In genomic region chr9:57501861-57502260, GRCm38 (mm10) we compare ENCODE assay signal across 7 mouse cellular contexts. TPM values are rescaled to one million over a fixed set of nuclear protein-coding genes. Genes with fewer than 3 reads are reported as not detected.
DNase-seq lines count a peak whose midpoint lies in the region; ATAC-seq lines count a peak whose summit lies in the region.

No protein-coding gene starts in this region.

- H3K4me1 ChIP-seq in megakaryocyte, embryonic 14.5 days = peaks cover 50% of the 10 kb centered on the region
- H3K4me1 ChIP-seq in forebrain, embryonic 12.5 days = peaks cover 51% of the 10 kb centered on the region
- H3K4me1 ChIP-seq in limb, embryonic 10.5 days = peaks cover 38% of the 10 kb centered on the region

- H3K9me3 ChIP-seq in megakaryocyte, embryonic 14.5 days = no peaks in the 10 kb centered on the region
- H3K9me3 ChIP-seq in forebrain, embryonic 12.5 days = no peaks in the 10 kb centered on the region
- H3K9me3 ChIP-seq in limb, embryonic 10.5 days (replicated peaks) = no peaks in the 10 kb centered on the region

- peak overlapping the region; percentile 90 for H3K27ac ChIP-seq in forebrain, embryonic 12.5 days
- H3K27ac ChIP-seq in limb, embryonic 10.5 days = no peak overlapping the region

- WGBS in forebrain, embryonic 12.5 days = 0% methylated on average over 20 of the region's 20 CpGs
- WGBS in limb, embryonic 10.5 days = 1% methylated on average over 20 of the region's 20 CpGs

- H3K9ac ChIP-seq in forebrain, embryonic 12.5 days = peak overlapping the region; percentile 40; the same call in 1 of the 2 replicates

- no peaks in the 10 kb centered on the region for H3K36me3 ChIP-seq in megakaryocyte, embryonic 14.5 days (replicated peaks; ENCODE audit: low read length)
- H3K36me3 ChIP-seq in forebrain, embryonic 12.5 days (replicated peaks) = no peaks in the 10 kb centered on the region
- H3K36me3 ChIP-seq in limb, embryonic 10.5 days = no peaks in the 10 kb centered on the region

- H3K27me3 ChIP-seq in megakaryocyte, embryonic 14.5 days (replicated peaks) = peaks cover 99% of the 10 kb centered on the region
- peaks cover 85% of the 10 kb centered on the region for H3K27me3 ChIP-seq in forebrain, embryonic 12.5 days
- H3K27me3 ChIP-seq in limb, embryonic 10.5 days (ENCODE audit: low read depth, poor library complexity, severe bottlenecking) = peaks cover 88% of the 10 kb centered on the region

- peak; percentile 49 for DNase-seq in limb, embryonic 10.5 days (ENCODE audit: low spot score)
- peak; percentile 55 for DNase-seq in right cerebral cortex, postnatal 25 days
- no peak for DNase-seq in cerebellum, postnatal 4 days (ENCODE audit: low spot score in 2 of 2)

- ATAC-seq in megakaryocyte, adult 5-6 weeks (ENCODE audit: poor library complexity, severe bottlenecking) = no peak
- ATAC-seq in forebrain, embryonic 12.5 days (ENCODE audit: low FRiP score) = peak; percentile 71
- no peak for ATAC-seq in monocyte, adult 5-6 weeks (replicated peaks; ENCODE audit: insufficient number of reproducible peaks, low FRiP score, low TSS enrichment, poor library complexity, severe bottlenecking)

- peak overlapping the region; percentile 89 for H3K4me2 ChIP-seq in forebrain, embryonic 12.5 days

- H3K4me3 ChIP-seq in megakaryocyte, embryonic 14.5 days (replicated peaks) = peak overlapping the region; percentile 53
- H3K4me3 ChIP-seq in forebrain, embryonic 12.5 days (replicated peaks) = peak overlapping the region; percentile 29
- H3K4me3 ChIP-seq in limb, embryonic 10.5 days = peak overlapping the region; percentile 34

RNA-seq across cellular contexts. Expression of gene Rpp25, which starts 2.0 kb away (rescaled TPM):
- 0.07 TPM in 1 of 2 replicates, not detected in the other for polyA plus RNA-seq in megakaryocyte, embryonic 14.5 days (2012; ENCODE audit: insufficient read depth, low replicate concordance)
- not detected in 2 replicates for total RNA-seq in megakaryocyte, adult 5-6 weeks (2015)
- total RNA-seq in megakaryocyte, adult 5-6 weeks (2017) = not detected in 2 replicates
- 5.5 and 5.7 TPM in 2 replicates for polyA plus RNA-seq in forebrain, embryonic 12.5 days (2016; fragmentation: Nextera tagmentation; extraction: Ambion mirVana)
- 0.55 and 1.2 TPM in 2 replicates for polyA plus RNA-seq in limb, embryonic 10.5 days (2016; fragmentation: Nextera tagmentation; extraction: Ambion mirVana)
- total RNA-seq in monocyte, adult 5-6 weeks (2017) = not detected in 3 replicates

RNA-seq across cellular contexts. Expression of gene Cox5a, which starts 19.2 kb away (rescaled TPM):
- polyA plus RNA-seq in megakaryocyte, embryonic 14.5 days (2012; ENCODE audit: insufficient read depth, low replicate concordance) = 240 and 738 TPM in 2 replicates
- 374 and 399 TPM in 2 replicates for total RNA-seq in megakaryocyte, adult 5-6 weeks (2015)
- total RNA-seq in megakaryocyte, adult 5-6 weeks (2017) = 54.0 and 61.6 TPM in 2 replicates
- 694 and 697 TPM in 2 replicates for polyA plus RNA-seq in forebrain, embryonic 12.5 days (2016; fragmentation: Nextera tagmentation; extraction: Ambion mirVana)
- 635 and 703 TPM in 2 replicates for polyA plus RNA-seq in limb, embryonic 10.5 days (2016; fragmentation: Nextera tagmentation; extraction: Ambion mirVana)
- 54.8 to 108 TPM (median 74.5 TPM) in 3 replicates for total RNA-seq in monocyte, adult 5-6 weeks (2017)

RNA-seq across cellular contexts. Expression of gene Scamp5, which starts 34.0 kb away (rescaled TPM):
- polyA plus RNA-seq in megakaryocyte, embryonic 14.5 days (2012; ENCODE audit: insufficient read depth, low replicate concordance) = 14.1 and 30.9 TPM in 2 replicates
- total RNA-seq in megakaryocyte, adult 5-6 weeks (2015) = 0.30 and 0.33 TPM in 2 replicates
- 0.04 and 0.28 TPM in 2 replicates for total RNA-seq in megakaryocyte, adult 5-6 weeks (2017)
- 41.5 and 41.9 TPM in 2 replicates for polyA plus RNA-seq in forebrain, embryonic 12.5 days (2016; fragmentation: Nextera tagmentation; extraction: Ambion mirVana)
- polyA plus RNA-seq in limb, embryonic 10.5 days (2016; fragmentation: Nextera tagmentation; extraction: Ambion mirVana) = 4.3 and 4.5 TPM in 2 replicates
- not detected in 3 replicates for total RNA-seq in monocyte, adult 5-6 weeks (2017)

RNA-seq across cellular contexts. Expression of gene Fam219b, which starts 35.5 kb away (rescaled TPM):
- 4.9 TPM in 2 replicates for polyA plus RNA-seq in megakaryocyte, embryonic 14.5 days (2012; ENCODE audit: insufficient read depth, low replicate concordance)
- 5.1 and 5.4 TPM in 2 replicates for total RNA-seq in megakaryocyte, adult 5-6 weeks (2015)
- 8.7 and 10.5 TPM in 2 replicates for total RNA-seq in megakaryocyte, adult 5-6 weeks (2017)
- 18.2 and 19.3 TPM in 2 replicates for polyA plus RNA-seq in forebrain, embryonic 12.5 days (2016; fragmentation: Nextera tagmentation; extraction: Ambion mirVana)
- 17.7 and 18.3 TPM in 2 replicates for polyA plus RNA-seq in limb, embryonic 10.5 days (2016; fragmentation: Nextera tagmentation; extraction: Ambion mirVana)
- 17.5 to 23.5 TPM (median 18.2 TPM) in 3 replicates for total RNA-seq in monocyte, adult 5-6 weeks (2017)

RNA-seq across cellular contexts. Expression of gene Mpi, which starts 50.7 kb away (rescaled TPM):
- polyA plus RNA-seq in megakaryocyte, embryonic 14.5 days (2012; ENCODE audit: insufficient read depth, low replicate concordance) = 1.6 and 4.5 TPM in 2 replicates
- 10.7 and 12.7 TPM in 2 replicates for total RNA-seq in megakaryocyte, adult 5-6 weeks (2015)
- 6.9 and 11.5 TPM in 2 replicates for total RNA-seq in megakaryocyte, adult 5-6 weeks (2017)
- polyA plus RNA-seq in forebrain, embryonic 12.5 days (2016; fragmentation: Nextera tagmentation; extraction: Ambion mirVana) = 62.3 and 62.5 TPM in 2 replicates
- polyA plus RNA-seq in limb, embryonic 10.5 days (2016; fragmentation: Nextera tagmentation; extraction: Ambion mirVana) = 60.0 and 61.3 TPM in 2 replicates
- 1.9 to 7.7 TPM (median 7.5 TPM) in 3 replicates for total RNA-seq in monocyte, adult 5-6 weeks (2017)

Comparison
In these comparisons a context has a peak if more than half of its experiments do, and no peak if none do; other contexts are left out.
1. DNase-seq: peak in limb, embryonic 10.5 days (single experiment) and right cerebral cortex, postnatal 25 days (single experiment); none in cerebellum, postnatal 4 days (0 of 2).
2. Peak in every context shown above with its lines, with median percentiles within 50 percentile points of each other: H3K4me3 ChIP-seq.